Mouse (Mus musculus) c-Kit-positive CD71-positive TER-119-positive erythroid progenitor cells, embryonic 14.5 days (primary cell): ENCODE results near the gene Rpl36al.
A peak's percentile ranks its signal among the peaks of the same experiment; 100 is the strongest.

Source experiments
- DNase-seq: peaks from one replicate; pipeline ENCODE4 v3.0.0-alpha.2; 2013; ENCODE audit warnings: low spot score

Rpl36al gene

GRCm38 (mm10) chr12:69183583-69184308, at the start of gene Rpl36al, which contains the start of gene Mgat2:
TSS of gene Rpl36al (minus strand) at chr12:69184083.
TSS of gene Mgat2 (plus strand) at chr12:69184157.
- DNase-seq, result peak; percentile 98

- DNase-seq, result peak; percentile 59
Observed at GRCm38 (mm10) chr12:69229251-69229650, 45.4 kb upstream of the Rpl36al start.

- peak; percentile 87 for DNase-seq
Observed at GRCm38 (mm10) chr12:69227776-69228466, 44.0 kb upstream of the Rpl36al start, which contains the start of gene Pole2. TSS of gene Pole2 (minus strand) at chr12:69228195.

- no peak for DNase-seq
Observed at GRCm38 (mm10) chr12:69220613-69221277, 36.9 kb upstream of the Rpl36al start.

GRCm38 (mm10) chr12:69216587-69216986, 32.7 kb upstream of the Rpl36al start:
- no peak for DNase-seq

- DNase-seq, result no peak
Observed at GRCm38 (mm10) chr12:69215000-69215785, 31.3 kb upstream of the Rpl36al start.

GRCm38 (mm10) chr12:69214393-69214792, 30.5 kb upstream of the Rpl36al start:
- DNase-seq, result no peak

- DNase-seq, result no peak
Observed at GRCm38 (mm10) chr12:69213186-69213777, 29.4 kb upstream of the Rpl36al start.

GRCm38 (mm10) chr12:69211057-69211456, 27.2 kb upstream of the Rpl36al start:
- no peak for DNase-seq

GRCm38 (mm10) chr12:69210056-69210979, 26.4 kb upstream of the Rpl36al start:
- DNase-seq, result no peak

- no peak for DNase-seq
Observed at GRCm38 (mm10) chr12:69208520-69208919, 24.6 kb upstream of the Rpl36al start.

GRCm38 (mm10) chr12:69207926-69208325, 24.0 kb upstream of the Rpl36al start:
- DNase-seq, result no peak

GRCm38 (mm10) chr12:69207396-69207795, 23.5 kb upstream of the Rpl36al start:
- no peak for DNase-seq

- no peak for DNase-seq
Observed at GRCm38 (mm10) chr12:69204052-69204833, 20.4 kb upstream of the Rpl36al start, which contains the start of gene Gm49384. TSS of gene Gm49384 (minus strand) at chr12:69204267.

GRCm38 (mm10) chr12:69198985-69199384, 15.1 kb upstream of the Rpl36al start:
- no peak for DNase-seq

GRCm38 (mm10) chr12:69198164-69198535, 14.3 kb upstream of the Rpl36al start, which contains the start of gene Dnaaf2:
TSS of gene Dnaaf2 (minus strand) at chr12:69198429.
- DNase-seq, result peak; percentile 67

- DNase-seq, result peak; percentile 61
Observed at GRCm38 (mm10) chr12:69197378-69198163, 13.7 kb upstream of the Rpl36al start.
